Mouse (Mus musculus) forebrain, embryonic 10.5 days (tissue): Measurements from ENCODE around the gene Perm1. TPM values are rescaled to one million over a fixed set of nuclear protein-coding genes. Genes with fewer than 3 reads are reported as not detected.

Source experiments
- DNase-seq: peaks from one replicate; pipeline ENCODE4 v3.0.0-alpha.2; 2017; ENCODE audit warnings: low spot score; ENCODE audit errors: extremely low spot score
- H3K27ac ChIP-seq: fragments of 300-500 bp; sonication (generic); 2 replicates; pipeline ENCODE4 v1.5.1; 2016; ENCODE audit warnings: mild to moderate bottlenecking
- H3K27me3 ChIP-seq: fragments of 300-500 bp; sonication (generic); 2 replicates; pipeline ENCODE4 v1.6.1; 2016; ENCODE audit warnings: mild to moderate bottlenecking; ENCODE audit not compliant: poor library complexity, severe bottlenecking
- H3K36me3 ChIP-seq: fragments of 300-500 bp; sonication (generic); replicated peaks from 2 replicates; pipeline ENCODE4 v1.6.1; 2016; ENCODE audit warnings: mild to moderate bottlenecking, moderate library complexity
- H3K4me1 ChIP-seq: fragments of 300-500 bp; sonication (generic); 2 replicates; pipeline ENCODE4 v1.6.1; 2016
- H3K4me3 ChIP-seq: fragments of 300-500 bp; sonication (generic); 2 replicates; pipeline ENCODE4 v1.5.1; 2016; ENCODE audit warnings: mild to moderate bottlenecking, moderate library complexity
- H3K9me3 ChIP-seq: fragments of 300-500 bp; sonication (generic); 2 replicates; pipeline ENCODE4 v1.6.1; 2016; ENCODE audit warnings: mild to moderate bottlenecking, moderate library complexity
- WGBS: fragments of 180-500 bp; shearing (Covaris S2); methylation state at CpG from one replicate; pipeline ENCODE4 v1.1.7; 2016; 5-methylcytosine and 5-hydroxymethylcytosine counted together
- polyA plus RNA-seq: library from polyadenylated mRNA; unstranded; fragments of >200 nt; fragmentation: Nextera tagmentation; extraction: Ambion mirVana; gene quantifications from 2 replicates; pipeline ENCODE4 v1.2.1, GENCODE M21; 2016

Gene Perm1
- polyA plus RNA-seq, 1 experiment from 2014 or later = 1.1 TPM

DNA sequence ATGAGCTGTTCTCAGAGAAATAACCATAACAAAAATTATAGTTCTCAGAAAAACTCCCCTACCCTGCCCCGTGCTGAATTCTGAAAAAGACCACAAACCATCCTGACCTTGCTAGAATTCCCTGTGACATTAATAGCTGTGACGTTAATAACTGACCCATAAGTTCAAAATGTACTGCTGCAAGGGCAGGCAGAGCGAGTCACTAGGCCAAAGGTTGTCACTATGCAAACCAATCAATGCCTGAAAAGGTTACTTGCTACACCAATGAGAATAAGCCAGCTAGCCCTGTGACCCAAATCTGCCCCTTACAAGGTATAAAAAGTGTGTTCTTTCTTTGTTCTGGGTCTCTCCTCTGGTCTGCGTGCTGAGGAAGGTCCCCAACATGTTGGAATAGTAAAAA lies 6.8 kb upstream of the Perm1 start:
- H3K9me3 ChIP-seq = no peaks in the 10 kb centered on the region
- 95% methylated on average over 4 of the region's 4 CpGs for WGBS
- no peak overlapping the region for H3K27ac ChIP-seq
- peaks cover 16% of the 10 kb centered on the region for H3K27me3 ChIP-seq
- peaks cover 29% of the 10 kb centered on the region for H3K36me3 ChIP-seq
- H3K4me3 ChIP-seq = no peak overlapping the region
- H3K4me1 ChIP-seq = peaks cover 20% of the 10 kb centered on the region
- DNase-seq = no peak

DNA sequence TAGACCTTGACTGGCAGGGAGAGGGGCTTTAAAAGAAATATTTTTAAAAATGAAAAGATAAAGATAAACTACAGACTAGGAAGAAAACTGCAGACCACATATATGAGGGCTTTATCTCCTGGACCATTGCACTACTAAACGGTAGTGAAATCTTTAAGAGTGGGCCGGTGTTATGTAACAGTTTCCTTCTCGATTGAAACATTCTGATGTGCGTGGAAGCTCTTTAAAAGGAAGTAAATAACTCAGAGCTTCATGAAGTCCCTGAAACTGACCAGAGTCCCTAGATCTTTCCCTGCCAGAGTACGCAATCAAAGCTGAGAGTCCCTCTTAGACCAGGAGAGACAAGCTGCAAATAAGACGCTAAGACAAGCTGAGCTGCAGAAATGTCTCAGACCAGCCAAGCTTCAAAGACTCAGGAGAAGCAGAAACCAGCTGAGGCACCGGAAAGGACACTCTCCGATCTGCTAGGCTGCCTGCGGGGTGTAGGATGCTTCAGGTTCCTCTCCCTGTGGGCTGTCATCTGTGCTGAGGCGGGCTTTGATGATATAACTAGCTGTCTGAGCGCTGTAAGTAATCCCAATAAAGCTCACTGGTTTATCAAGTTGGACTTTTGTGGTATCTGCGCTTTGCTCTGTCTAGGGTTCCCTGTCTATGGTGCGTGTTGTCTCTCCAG lies 5.6 kb upstream of the Perm1 start:
- Histone ChIP-seq H3K9me3 (no peaks in the 10 kb centered on the region), H3K36me3 (peaks cover 30% of the 10 kb centered on the region), H3K27ac (no peak overlapping the region), H3K4me3 (no peak overlapping the region), H3K27me3 (peaks cover 3% of the 10 kb centered on the region), H3K4me1 (peaks cover 8% of the 10 kb centered on the region)
- WGBS = 83% methylated on average over 13 of the region's 13 CpGs
- DNase-seq = no peak

DNA sequence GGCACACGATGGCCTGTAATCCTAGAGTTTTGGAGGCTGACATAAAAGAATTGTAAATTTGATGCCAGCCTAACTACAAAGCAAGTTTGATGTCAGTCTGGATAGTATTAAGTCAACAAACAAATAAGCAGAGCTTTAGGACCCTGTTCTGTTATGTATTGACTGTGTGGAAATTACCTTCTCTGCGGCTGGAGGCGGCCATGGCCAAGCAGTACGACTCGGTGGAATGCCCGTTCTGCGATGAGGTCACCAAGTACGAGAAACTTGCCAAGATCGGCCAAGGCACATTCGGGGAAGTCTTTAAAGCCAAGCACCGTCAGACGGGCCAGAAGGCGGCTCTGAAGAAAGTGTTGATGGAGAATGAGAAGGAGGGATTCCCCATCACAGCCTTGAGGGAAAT lies 2.5 kb upstream of the Perm1 start:
- H3K4me3 ChIP-seq = no peak overlapping the region
- H3K27ac ChIP-seq = no peak overlapping the region
- H3K9me3 ChIP-seq = no peaks in the 10 kb centered on the region
- no peak for DNase-seq
- 94% methylated on average over 13 of the region's 13 CpGs for WGBS
- H3K27me3 ChIP-seq = no peaks in the 10 kb centered on the region
- peaks cover 14% of the 10 kb centered on the region for H3K36me3 ChIP-seq
- no peaks in the 10 kb centered on the region for H3K4me1 ChIP-seq

DNA sequence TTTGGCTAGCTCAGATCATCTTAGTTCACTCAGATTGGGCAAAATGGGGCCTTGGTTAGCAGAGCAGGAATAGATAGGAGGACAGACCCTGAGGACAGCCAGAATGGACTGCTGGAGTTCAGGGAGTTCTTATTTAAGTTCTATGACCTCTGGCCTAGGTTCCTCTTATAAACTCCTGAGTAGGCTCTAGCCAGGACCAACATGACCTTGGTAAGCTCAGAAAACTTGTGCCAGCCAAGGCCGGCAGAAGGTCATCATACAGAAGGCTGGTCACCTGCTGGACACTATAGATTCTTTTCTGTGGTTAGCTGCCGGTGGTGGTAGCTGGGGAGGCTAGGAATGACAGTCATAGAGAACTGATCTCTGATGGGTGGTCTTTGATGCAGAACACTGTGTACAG lies 528 bp downstream of the Perm1 start:
- no peak for DNase-seq
- H3K4me1 ChIP-seq = no peaks in the 10 kb centered on the region
- 0 out of 2 replicates have a peak, but pooled peaks cover 3% of the 10 kb centered on the region for H3K36me3 ChIP-seq
- H3K4me3 ChIP-seq = no peak overlapping the region
- 92% methylated on average over 2 of the region's 2 CpGs for WGBS
- no peaks in the 10 kb centered on the region for H3K27me3 ChIP-seq
- H3K9me3 ChIP-seq = no peaks in the 10 kb centered on the region
- no peak overlapping the region for H3K27ac ChIP-seq

DNA sequence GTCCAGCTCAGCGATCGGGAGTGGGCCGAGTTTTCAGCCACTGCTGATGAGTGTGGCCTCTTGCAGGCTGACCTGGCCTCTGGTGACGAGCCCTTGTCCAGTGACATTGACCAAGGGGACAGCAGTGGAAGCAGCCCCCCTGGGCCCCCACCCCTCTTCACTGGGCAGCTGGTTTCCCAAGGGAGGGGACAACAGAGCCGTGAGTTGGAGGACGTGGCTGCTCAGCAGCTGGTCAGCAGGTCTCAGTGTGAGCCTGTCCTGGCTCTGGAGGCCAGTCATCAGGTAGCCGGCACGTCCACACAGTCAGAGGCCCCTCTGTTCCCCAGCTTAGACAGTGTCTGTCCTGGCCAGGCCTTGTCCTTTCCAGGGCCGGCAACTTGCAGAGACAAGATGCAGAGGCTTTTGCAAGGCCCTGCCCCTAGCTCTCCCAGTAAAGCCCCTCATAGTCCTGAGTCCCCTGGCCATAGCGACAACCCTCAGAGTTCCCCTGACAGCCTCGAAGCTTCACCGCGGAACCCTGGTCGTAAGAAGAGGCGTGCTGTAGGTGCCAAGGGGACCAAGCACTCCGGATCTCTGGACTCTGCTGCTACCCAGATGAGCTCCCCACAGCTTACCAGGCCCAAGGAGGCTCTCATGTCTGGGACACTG lies 1.5 kb downstream of the Perm1 start:
- H3K9me3 ChIP-seq = no peaks in the 10 kb centered on the region
- H3K27ac ChIP-seq = 0 out of 2 replicates have a peak overlapping the region, but pooled peaks have one; percentile 25
- H3K4me3 ChIP-seq = no peak overlapping the region
- WGBS = 89% methylated on average over 16 of the region's 16 CpGs
- no peak for DNase-seq
- 0 out of 2 replicates have a peak, but pooled peaks cover 6% of the 10 kb centered on the region for H3K36me3 ChIP-seq
- H3K27me3 ChIP-seq = no peaks in the 10 kb centered on the region
- H3K4me1 ChIP-seq = no peaks in the 10 kb centered on the region

DNA sequence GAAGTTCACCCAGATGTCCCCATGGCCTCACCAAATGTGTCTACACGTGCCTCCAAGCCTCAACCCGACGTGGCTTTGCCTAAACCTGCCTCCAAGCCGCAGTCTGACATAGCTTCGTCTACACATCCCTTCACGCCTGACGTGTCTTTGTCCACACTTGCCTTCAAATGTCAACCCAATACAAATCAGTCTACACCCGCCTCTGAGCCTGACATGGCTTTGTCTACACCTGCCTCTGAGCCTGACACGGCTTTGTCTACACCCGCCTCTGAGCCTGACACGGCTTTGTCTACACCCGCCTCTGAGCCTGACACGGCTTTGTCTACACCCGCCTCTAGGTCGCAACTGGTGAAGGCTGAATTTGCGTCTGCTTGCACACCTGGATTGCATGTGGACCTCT lies 2.2 kb downstream of the Perm1 start:
- WGBS = 90% methylated on average over 16 of the region's 16 CpGs
- Histone ChIP-seq H3K27me3 (no peaks in the 10 kb centered on the region), H3K27ac (no peak overlapping the region), H3K36me3 (0 out of 2 replicates have a peak, but pooled peaks cover 9% of the 10 kb centered on the region), H3K9me3 (no peaks in the 10 kb centered on the region), H3K4me3 (no peak overlapping the region), H3K4me1 (no peaks in the 10 kb centered on the region)
- no peak for DNase-seq

DNA sequence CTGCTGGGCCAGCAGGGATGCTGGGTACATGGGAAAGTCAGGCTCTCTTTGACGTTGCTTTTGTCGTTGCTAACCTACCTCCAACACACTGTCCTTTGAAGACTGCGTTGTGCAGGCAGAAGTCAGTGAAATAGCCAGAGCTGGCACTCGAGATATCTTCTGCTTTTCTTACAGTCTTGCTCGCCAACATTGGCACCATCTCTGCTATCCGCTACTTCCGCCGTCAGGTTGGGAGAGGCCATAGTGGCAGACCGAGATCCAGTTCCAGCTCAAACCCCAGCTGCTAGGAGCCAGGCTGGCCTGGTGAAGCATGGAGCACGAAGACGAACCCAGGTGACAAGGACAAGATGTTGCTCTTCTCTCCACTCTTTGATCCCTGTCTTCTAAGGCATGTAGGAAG lies 4.3 kb downstream of the Perm1 start:
- no peak for DNase-seq
- Histone ChIP-seq H3K27ac (no peak overlapping the region), H3K9me3 (no peaks in the 10 kb centered on the region), H3K27me3 (no peaks in the 10 kb centered on the region), H3K4me1 (no peaks in the 10 kb centered on the region), H3K4me3 (no peak overlapping the region), H3K36me3 (0 out of 2 replicates have a peak, but pooled peaks cover 6% of the 10 kb centered on the region)
- WGBS = 92% methylated on average over 11 of the region's 11 CpGs

DNA sequence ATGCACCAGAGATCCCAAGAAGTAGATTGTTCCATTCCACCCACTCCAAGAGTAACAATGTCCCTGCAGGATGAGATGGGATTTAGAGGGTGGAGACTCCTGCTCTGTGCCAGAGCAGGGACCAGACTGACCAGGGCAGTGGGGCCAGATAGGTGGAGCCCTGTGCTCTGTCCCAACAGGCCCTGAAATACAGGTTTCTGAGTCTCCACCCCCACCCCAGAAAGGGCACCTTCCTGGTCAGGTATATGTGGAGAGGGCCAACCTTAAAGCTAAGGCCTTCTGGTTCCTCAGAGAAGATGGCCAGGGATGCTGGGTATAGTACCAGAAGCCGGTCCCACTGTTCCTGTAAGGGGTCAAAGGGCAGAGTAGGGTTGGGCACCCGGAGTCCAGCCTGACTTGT lies 8.6 kb downstream of the Perm1 start:
- H3K4me3 ChIP-seq = no peak overlapping the region
- no peak overlapping the region for H3K27ac ChIP-seq
- H3K27me3 ChIP-seq = no peaks in the 10 kb centered on the region
- no peaks in the 10 kb centered on the region for H3K9me3 ChIP-seq
- peaks cover 12% of the 10 kb centered on the region for H3K4me1 ChIP-seq
- WGBS = 83% methylated on average over 2 of the region's 2 CpGs
- H3K36me3 ChIP-seq = peaks cover 10% of the 10 kb centered on the region
- no peak for DNase-seq

DNA sequence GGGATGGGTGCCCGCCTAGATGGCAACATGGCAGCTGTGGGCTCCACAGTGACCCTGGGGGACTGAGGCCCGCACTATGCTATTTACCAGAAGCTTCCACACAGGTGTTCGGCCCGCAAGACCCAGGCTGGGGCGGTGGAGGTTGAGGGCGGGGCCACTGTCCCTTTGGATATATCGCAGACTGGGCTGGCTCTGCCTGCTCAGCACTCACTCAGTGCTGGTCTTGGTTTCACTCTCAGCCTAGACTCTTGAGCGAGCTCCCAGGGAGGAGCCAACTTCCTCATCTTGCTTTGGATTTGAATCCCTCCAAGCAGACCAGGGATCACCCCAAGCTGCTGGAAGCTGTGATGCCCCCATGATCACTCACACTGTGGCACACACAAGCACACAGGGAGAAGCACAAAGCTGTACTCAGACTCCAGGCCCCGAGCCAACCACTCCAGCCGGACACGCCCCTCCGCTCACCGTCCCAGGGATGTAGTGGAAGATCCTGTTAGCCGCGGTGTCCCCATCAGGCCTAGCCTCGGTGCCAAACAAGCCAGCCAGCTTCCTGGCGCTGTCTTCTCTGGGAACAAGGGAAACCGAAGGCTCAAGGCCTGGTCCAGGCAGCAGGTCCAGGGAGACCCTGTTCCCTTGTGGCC lies 12.2 kb downstream of the Perm1 start:
- H3K4me3 ChIP-seq = 0 out of 2 replicates have a peak overlapping the region, but pooled peaks have one; percentile 12

DNA sequence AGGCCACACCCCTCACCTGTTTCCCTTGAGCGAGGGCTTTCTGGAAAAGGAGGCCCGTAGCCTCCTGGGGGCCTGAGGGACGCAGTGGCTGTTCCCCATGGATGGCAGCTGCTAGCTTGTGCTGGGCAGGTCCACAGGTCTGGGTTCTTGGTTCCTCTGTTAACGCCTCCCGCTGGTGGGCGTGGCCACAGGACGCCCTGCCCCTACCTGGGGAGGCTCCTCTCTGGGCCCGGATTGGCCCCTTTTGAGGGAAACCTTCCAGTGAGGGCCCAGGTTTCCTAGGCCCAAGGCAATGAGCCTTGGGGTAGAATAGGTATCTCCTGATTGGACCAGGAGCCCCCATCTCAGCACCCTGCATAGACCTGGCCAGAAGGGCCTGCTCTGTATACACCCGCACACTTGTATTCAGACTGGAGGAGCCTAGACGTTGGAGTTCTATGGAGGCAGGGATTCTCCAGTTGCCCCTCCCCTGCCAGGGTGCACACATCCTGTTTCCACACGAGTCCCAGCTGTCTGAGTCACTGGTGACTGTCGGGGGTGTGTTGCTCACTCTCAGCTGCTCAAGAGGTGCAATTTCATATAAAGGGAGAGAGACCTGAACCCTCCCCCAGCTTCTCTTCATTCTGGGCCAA lies 12.8 kb downstream of the Perm1 start:
- 0 out of 2 replicates have a peak overlapping the region, but pooled peaks have one; percentile 12 for H3K4me3 ChIP-seq
- peaks cover 46% of the 10 kb centered on the region for H3K36me3 ChIP-seq
- H3K27me3 ChIP-seq = no peaks in the 10 kb centered on the region
- DNase-seq = no peak
- H3K9me3 ChIP-seq = no peaks in the 10 kb centered on the region
- no peak overlapping the region for H3K27ac ChIP-seq
- 22% methylated on average over 12 of the region's 12 CpGs for WGBS
- H3K4me1 ChIP-seq = peaks cover 18% of the 10 kb centered on the region

More for the DNA sequence above, 12.2 kb downstream of the Perm1 start:
- Histone ChIP-seq H3K36me3 (peaks cover 40% of the 10 kb centered on the region), H3K4me1 (peaks cover 12% of the 10 kb centered on the region), H3K9me3 (no peaks in the 10 kb centered on the region), H3K27ac (no peak overlapping the region), H3K27me3 (no peaks in the 10 kb centered on the region)
- no peak for DNase-seq
- WGBS = 38% methylated on average over 18 of the region's 18 CpGs

DNA sequence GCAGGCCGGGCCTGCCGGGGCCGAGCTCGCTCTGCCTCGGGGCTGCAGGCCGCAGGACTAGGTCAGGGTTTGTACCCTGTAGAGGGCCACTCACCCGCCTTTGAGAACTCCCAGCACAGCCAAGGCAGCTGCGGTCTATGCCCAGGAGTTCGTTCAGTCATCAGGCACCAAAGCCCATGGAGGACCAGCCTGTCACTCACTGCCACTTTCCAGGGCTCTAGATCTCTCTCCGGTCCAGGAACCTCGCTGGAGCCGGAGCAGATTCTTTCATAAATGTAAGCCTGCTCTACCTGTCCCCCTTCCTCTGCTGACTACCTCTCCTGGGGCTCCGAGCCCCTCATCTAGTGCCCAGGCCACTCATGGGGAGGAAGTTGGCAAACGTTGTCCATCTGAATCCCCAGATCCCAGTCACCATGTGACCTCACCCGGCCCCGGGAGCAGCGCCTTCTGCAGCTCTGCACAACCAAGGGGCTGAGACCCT lies 18.4 kb downstream of the Perm1 start:
- peak overlapping the region; percentile 74 for H3K4me3 ChIP-seq
- H3K9me3 ChIP-seq = no peaks in the 10 kb centered on the region
- H3K4me1 ChIP-seq = peaks cover 28% of the 10 kb centered on the region
- H3K36me3 ChIP-seq = peaks cover 67% of the 10 kb centered on the region
- no peaks in the 10 kb centered on the region for H3K27me3 ChIP-seq
- H3K27ac ChIP-seq = peak overlapping the region; percentile 92
- WGBS = 4% methylated on average over 17 of the region's 17 CpGs
- DNase-seq = peak; percentile 56

DNA sequence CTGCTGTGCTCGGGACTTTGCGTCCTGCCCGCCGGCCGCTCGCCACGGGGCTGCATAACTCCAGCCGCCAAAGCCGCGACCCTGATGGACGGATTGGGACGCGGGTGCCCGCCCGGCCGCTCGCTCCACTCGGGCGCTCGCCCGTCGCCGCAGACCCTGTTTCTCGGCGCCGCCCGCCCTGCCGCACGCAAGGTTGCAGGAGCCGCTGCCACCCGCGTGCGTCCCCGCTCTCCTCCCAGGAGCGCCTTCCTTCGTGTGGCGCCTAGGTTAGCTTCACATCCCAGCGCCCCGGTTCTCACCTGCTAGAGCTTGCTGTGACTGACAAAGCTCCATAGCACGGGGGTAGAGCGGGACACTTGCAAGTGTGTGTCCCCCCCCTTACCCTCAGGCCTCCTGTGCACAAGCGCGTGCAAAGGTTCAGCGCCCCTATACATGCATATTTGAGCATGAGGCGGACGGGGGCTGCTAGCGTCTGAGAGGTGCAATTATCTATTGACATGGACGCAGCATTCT lies 19.1 kb downstream of the Perm1 start, which contains the start of gene Plekhn1:
Gene Plekhn1, minus strand, starts transcription at position 157 of the 513 bp plus-strand sequence.
- Histone ChIP-seq H3K4me1 (peaks cover 28% of the 10 kb centered on the region), H3K4me3 (peak within 1 kb of the TSS; percentile 93), H3K27me3 (no peaks in the 10 kb centered on the region), H3K36me3 (peaks cover 67% of the 10 kb centered on the region), H3K9me3 (no peaks in the 10 kb centered on the region), H3K27ac (peak within 1 kb of the TSS; percentile 93)
- peak; percentile 81 for DNase-seq
- WGBS = 0% methylated on average over 48 of the region's 48 CpGs
